In the genomic region with DNA sequence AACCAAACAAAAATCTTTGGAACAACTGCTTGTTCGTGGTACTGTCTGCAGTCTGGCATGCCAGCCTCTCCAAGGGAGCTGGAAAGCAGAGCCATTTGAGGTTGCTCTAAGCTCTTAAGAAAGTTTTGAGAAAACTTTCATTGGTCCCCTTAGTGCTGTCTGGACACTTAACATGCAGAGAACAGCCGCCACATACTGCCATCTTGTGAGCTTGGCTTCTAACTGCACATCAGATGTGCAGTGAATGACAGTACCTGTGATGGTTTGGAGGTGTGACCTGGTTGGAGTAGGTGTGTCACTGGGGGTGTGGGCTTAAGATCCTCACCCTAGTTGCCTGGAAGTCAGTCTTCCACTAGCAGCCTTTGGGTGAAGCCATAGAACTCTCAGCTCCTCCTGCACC, we compare ENCODE assay signal across 2 mouse cellular contexts.
A peak's percentile ranks its signal among the peaks of the same experiment; 100 is the strongest.
TF ChIP-seq lines count a peak whose summit lies in the region.

No protein-coding gene starts in this region.

TF ChIP-seq in MEL, 35 proteins besides CTCF, POLR2A, EP300 and RAD21:
- TF ChIP-seq MYC (IDR thresholded peaks at IDR 0.05; ENCODE audit: low read depth, low read length) (no peak), POLR2AphosphoS2 (IDR thresholded peaks at IDR 0.05; ENCODE audit: low read length) (no peak), CHD1 (IDR thresholded peaks at IDR 0.05; ENCODE audit: low read depth, low read length) (no peak), GATA1 (IDR thresholded peaks at IDR 0.05; ENCODE audit: low read depth, low read length) (no peak), ZNF384 (IDR thresholded peaks at IDR 0.05; ENCODE audit: low read depth, low read length) (0 out of 2 replicates have a peak, but pooled peaks have one; percentile 6)

TF ChIP-seq in myocyte, 11 proteins besides CTCF, POLR2A, EP300 and RAD21:
- TF ChIP-seq POLR2AphosphoS2 (IDR thresholded peaks at IDR 0.05; ENCODE audit: insufficient read length, low read depth) (peak; percentile 14), TCF12 (IDR thresholded peaks at IDR 0.05; ENCODE audit: insufficient read depth, poor library complexity, severe bottlenecking) (no peak)
